Mouse (Mus musculus) C2C12 (cell line): ENCODE results near the gene Vax2.

Experiments
- CTCF ChIP-seq: IDR thresholded peaks from one replicate; pipeline ENCODE4 v1.5.1; 2011; ENCODE audit not compliant: control insufficient read depth, insufficient read depth, insufficient read length
- FOSL1 ChIP-seq: IDR thresholded peaks from one replicate; pipeline ENCODE4 v1.8.0; 2011; ENCODE audit warnings: mild to moderate bottlenecking, low read length; ENCODE audit not compliant: poor library complexity, insufficient read depth, severe bottlenecking
- MAX ChIP-seq: IDR thresholded peaks from one replicate; pipeline ENCODE4 v1.6.1; 2011; ENCODE audit warnings: mild to moderate bottlenecking, control low read depth

DNA sequence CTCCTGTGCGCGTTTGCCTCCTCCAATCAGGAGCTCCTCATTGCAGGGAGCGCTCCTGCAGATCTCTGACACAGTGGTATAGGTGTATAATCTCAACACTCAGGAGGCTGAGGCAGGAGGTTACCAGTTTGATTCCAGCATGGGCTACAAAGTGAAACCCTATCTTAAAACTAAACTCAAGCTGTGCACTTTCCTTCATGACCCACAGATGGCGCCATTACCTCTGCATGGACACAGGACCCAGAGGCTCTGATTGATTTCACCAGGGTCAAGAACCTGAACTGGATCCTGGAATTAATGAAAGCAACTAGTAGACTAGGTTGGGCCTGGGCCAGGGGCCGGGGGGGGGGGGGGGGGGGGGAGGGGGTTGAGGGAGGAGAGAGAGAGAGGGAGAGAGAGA lies 20.8 kb upstream of the Vax2 start:
- TF ChIP-seq FOSL1 (no peak), CTCF (peak; percentile 26), MAX (no peak)
